Mouse (Mus musculus) myocyte (in vitro differentiated cells): ENCODE data around the gene Fkbp6. TPM values are rescaled to one million over a fixed set of nuclear protein-coding genes. Genes with fewer than 3 reads are reported as not detected.

Experiments used
- H3K27me3 ChIP-seq: one replicate; pipeline ENCODE4 v1.6.1; 2011; ENCODE audit not compliant: control insufficient read depth, insufficient read depth, insufficient read length
- H3K36me3 ChIP-seq: one replicate; pipeline ENCODE4 v1.6.1; 2011; ENCODE audit not compliant: control insufficient read depth, insufficient read depth
- H3K4me2 ChIP-seq: one replicate; pipeline ENCODE4 v1.6.1; 2011; ENCODE audit warnings: low read depth, control low read depth
- H3K4me3 ChIP-seq: one replicate; pipeline ENCODE4 v1.5.1; 2011; ENCODE audit warnings: mild to moderate bottlenecking, control low read depth, moderate library complexity
- H3K79me2 ChIP-seq: one replicate; pipeline ENCODE4 v1.6.1; 2011; ENCODE audit not compliant: control insufficient read depth, insufficient read depth
- H3ac ChIP-seq: one replicate; pipeline ENCODE4 v1.6.1; 2011; ENCODE audit not compliant: control insufficient read depth, insufficient read length
- CEBPB ChIP-seq: IDR thresholded peaks from 2 replicates; pipeline ENCODE4 v1.6.1; 2011; ENCODE audit warnings: mild to moderate bottlenecking, moderate library complexity; ENCODE audit not compliant: poor library complexity, insufficient read depth, severe bottlenecking
- E2F4 ChIP-seq: IDR thresholded peaks from one replicate; pipeline ENCODE4 v1.6.1; 2011; ENCODE audit warnings: mild to moderate bottlenecking, control low read depth, moderate library complexity; ENCODE audit not compliant: insufficient read depth
- MAX ChIP-seq: IDR thresholded peaks from one replicate; pipeline ENCODE4 v1.6.1; 2011; ENCODE audit warnings: low read depth, mild to moderate bottlenecking, control low read depth
- MYOD1 ChIP-seq, 3 experiments: IDR thresholded peaks; one replicate each; pipeline ENCODE4 v1.6.1; 2011; ENCODE audit warnings: control low read depth in 2 of 3, low read depth in 2 of 3, mild to moderate bottlenecking in 2 of 3, moderate library complexity in 1 of 3; ENCODE audit not compliant: insufficient read length in 2 of 3, control insufficient read depth in 1 of 3
- MYOG ChIP-seq, 3 experiments: IDR thresholded peaks; one replicate each; pipeline ENCODE4 v1.6.1; 2011; ENCODE audit warnings: control low read depth in 2 of 3, low read depth in 2 of 3, mild to moderate bottlenecking in 2 of 3; ENCODE audit not compliant: insufficient read length in 2 of 3, control insufficient read depth in 1 of 3, insufficient read depth in 1 of 3
- POLR2A ChIP-seq: IDR thresholded peaks from one replicate; pipeline ENCODE4 v1.6.1; 2011; ENCODE audit warnings: low read depth, mild to moderate bottlenecking, control low read depth, moderate library complexity; ENCODE audit not compliant: insufficient read length
- POLR2AphosphoS2 ChIP-seq: IDR thresholded peaks from one replicate; pipeline ENCODE4 v1.6.1; 2011; ENCODE audit warnings: low read depth, control low read depth; ENCODE audit not compliant: insufficient read length
- REST ChIP-seq: IDR thresholded peaks from one replicate; pipeline ENCODE4 v1.6.1; 2011; ENCODE audit warnings: mild to moderate bottlenecking, control low read depth, moderate library complexity; ENCODE audit not compliant: insufficient read depth, insufficient read length
- SRF ChIP-seq: IDR thresholded peaks from one replicate; pipeline ENCODE4 v1.6.1; 2011; ENCODE audit warnings: low read depth; ENCODE audit not compliant: control insufficient read depth, insufficient read length
- TCF12 ChIP-seq: IDR thresholded peaks from one replicate; pipeline ENCODE4 v1.6.1; 2011; ENCODE audit warnings: mild to moderate bottlenecking, control low read depth; ENCODE audit not compliant: poor library complexity, insufficient read depth, severe bottlenecking
- TCF3 ChIP-seq: IDR thresholded peaks from one replicate; pipeline ENCODE4 v1.6.1; 2011; ENCODE audit warnings: low read depth, control low read depth; ENCODE audit not compliant: insufficient read length
- USF1 ChIP-seq: IDR thresholded peaks from one replicate; pipeline ENCODE4 v1.6.1; 2011; ENCODE audit warnings: low read depth, mild to moderate bottlenecking, control low read depth, moderate library complexity
- polyA plus RNA-seq: library from polyadenylated mRNA; unstranded; fragments of >200 nt; fragmentation: generic; extraction: Trizol; gene quantifications from one replicate; pipeline ENCODE4 v1.2.1, GENCODE M21; 2012; ENCODE audit warnings: missing spikeins

Gene Fkbp6
- polyA plus RNA-seq, 1 experiment = not detected

DNA sequence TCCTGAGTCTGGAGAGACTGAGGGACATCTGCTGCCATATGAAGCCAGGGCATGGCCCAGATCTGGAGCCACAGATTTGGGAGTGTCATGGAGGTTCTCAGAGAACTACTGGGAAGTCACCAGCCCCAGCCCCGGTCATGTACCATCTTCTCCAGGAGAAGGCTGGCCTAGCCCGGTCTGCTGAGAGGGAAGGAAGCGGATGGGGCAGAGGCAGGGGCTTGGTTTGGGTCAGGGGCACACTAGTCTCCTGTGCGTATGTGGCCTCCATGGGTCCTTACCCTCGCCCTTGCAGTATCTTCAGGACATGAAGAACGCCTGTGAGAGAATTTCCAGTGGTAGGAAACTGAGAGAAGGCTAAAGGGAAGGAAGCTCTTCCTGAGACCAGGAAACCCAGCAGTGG is 59.1 kb downstream of the Fkbp6 start:
- no peak for TF ChIP-seq MYOD1 (IDR thresholded peaks at IDR 0.05; ENCODE audit: control insufficient read depth in 1 of 3, insufficient read length in 2 of 3, low read depth in 2 of 3)
- no peak for TF ChIP-seq E2F4
- no peaks in the 10 kb centered on the region for H3K79me2 ChIP-seq

GRCm38 (mm10) chr5:135286926-135287325 is 62.9 kb downstream of the Fkbp6 start:
- TF ChIP-seq REST = no peak
- TF ChIP-seq USF1 = no peak
- no peak for TF ChIP-seq TCF12
- TF ChIP-seq E2F4 = no peak
- no peak for TF ChIP-seq MYOD1 (IDR thresholded peaks at IDR 0.05; ENCODE audit: control insufficient read depth in 1 of 3, insufficient read length in 2 of 3, low read depth in 2 of 3)
- TF ChIP-seq CEBPB = no peak
- TF ChIP-seq MYOG (IDR thresholded peaks at IDR 0.05; ENCODE audit: control insufficient read depth in 1 of 3, insufficient read depth in 1 of 3, insufficient read length in 2 of 3, low read depth in 2 of 3) = no peak
- no peak for TF ChIP-seq POLR2A
- TF ChIP-seq MAX = no peak
- TF ChIP-seq POLR2AphosphoS2 = no peak
- TF ChIP-seq TCF3 = no peak
- TF ChIP-seq SRF = no peak
- Histone ChIP-seq H3K36me3 (no peaks in the 10 kb centered on the region), H3K4me2 (no peak overlapping the region), H3K79me2 (no peaks in the 10 kb centered on the region), H3K4me3 (no peak overlapping the region), H3K27me3 (peaks cover 43% of the 10 kb centered on the region), H3ac (no peak overlapping the region)

More for the DNA sequence above, 59.1 kb downstream of the Fkbp6 start:
- no peak overlapping the region for H3K4me2 ChIP-seq
- H3K27me3 ChIP-seq = peaks cover 44% of the 10 kb centered on the region
- no peaks in the 10 kb centered on the region for H3K36me3 ChIP-seq
- H3K4me3 ChIP-seq = no peak overlapping the region
- no peak overlapping the region for H3ac ChIP-seq

GRCm38 (mm10) chr5:135286185-135286584 is 63.7 kb downstream of the Fkbp6 start:
- no peak overlapping the region for H3K4me2 ChIP-seq
- H3ac ChIP-seq = no peak overlapping the region
- H3K79me2 ChIP-seq = no peaks in the 10 kb centered on the region
- no peak overlapping the region for H3K4me3 ChIP-seq
- H3K27me3 ChIP-seq = peaks cover 47% of the 10 kb centered on the region
- TF ChIP-seq SRF = no peak
- no peak for TF ChIP-seq MYOD1 (IDR thresholded peaks at IDR 0.05; ENCODE audit: control insufficient read depth in 1 of 3, insufficient read length in 2 of 3, low read depth in 2 of 3)
- no peak for TF ChIP-seq USF1
- no peak for TF ChIP-seq E2F4
- TF ChIP-seq MAX = no peak
- TF ChIP-seq MYOG (IDR thresholded peaks at IDR 0.05; ENCODE audit: control insufficient read depth in 1 of 3, insufficient read depth in 1 of 3, insufficient read length in 2 of 3, low read depth in 2 of 3) = no peak
- TF ChIP-seq TCF12 = no peak
- TF ChIP-seq POLR2A = no peak
- TF ChIP-seq REST = no peak
- H3K36me3 ChIP-seq = no peaks in the 10 kb centered on the region

DNA sequence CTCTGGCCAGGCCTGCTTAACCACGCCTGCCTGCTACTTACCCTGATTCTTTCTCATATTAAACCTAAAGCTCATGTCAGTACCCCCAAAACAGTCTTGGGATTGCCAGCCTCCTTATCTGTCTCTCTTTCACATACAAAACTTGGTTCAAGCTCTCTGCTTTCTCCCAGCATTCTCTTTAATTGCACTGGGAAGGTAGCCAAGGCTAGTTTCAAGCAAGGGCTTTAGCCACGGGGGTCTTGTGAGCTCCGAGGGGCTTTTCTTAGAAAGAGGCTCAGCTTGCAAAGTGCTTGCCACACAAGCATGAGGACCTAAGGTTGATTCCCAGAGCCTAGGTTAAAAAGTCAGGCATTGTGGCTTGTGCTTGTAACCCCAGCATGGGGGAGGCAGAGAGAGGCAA is 64.6 kb downstream of the Fkbp6 start:
- H3K4me2 ChIP-seq = no peak overlapping the region
- no peak overlapping the region for H3K4me3 ChIP-seq
- no peak overlapping the region for H3ac ChIP-seq
- peaks cover 46% of the 10 kb centered on the region for H3K27me3 ChIP-seq
- TF ChIP-seq MYOG (IDR thresholded peaks at IDR 0.05; ENCODE audit: control insufficient read depth in 1 of 3, insufficient read depth in 1 of 3, insufficient read length in 2 of 3, low read depth in 2 of 3) (no peak), POLR2AphosphoS2 (no peak), USF1 (no peak), POLR2A (no peak), E2F4 (no peak), TCF3 (no peak), SRF (no peak)
- H3K36me3 ChIP-seq = no peaks in the 10 kb centered on the region
- no peaks in the 10 kb centered on the region for H3K79me2 ChIP-seq

DNA sequence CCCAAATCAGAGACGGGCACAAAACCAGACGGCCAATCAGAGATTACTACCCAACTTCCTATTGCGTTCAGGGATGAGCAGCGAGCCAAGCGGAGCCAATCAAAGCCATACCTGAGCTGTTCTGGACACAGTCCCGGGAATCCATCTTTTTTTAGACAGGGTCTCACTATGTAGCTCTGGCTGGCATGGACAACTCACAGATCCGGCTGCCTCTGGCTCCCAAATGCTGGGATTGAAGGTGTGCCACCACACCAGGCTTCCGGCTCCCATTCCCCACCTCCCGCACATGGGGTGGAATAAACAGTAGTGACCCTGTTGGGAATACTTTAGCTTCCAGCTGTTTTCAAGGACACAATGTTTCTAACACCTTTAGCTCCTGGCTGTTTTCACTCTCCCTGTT is 69.6 kb downstream of the Fkbp6 start:
- Histone ChIP-seq H3ac (no peak overlapping the region), H3K36me3 (no peaks in the 10 kb centered on the region), H3K79me2 (no peaks in the 10 kb centered on the region), H3K4me3 (no peak overlapping the region), H3K27me3 (peaks cover 72% of the 10 kb centered on the region), H3K4me2 (no peak overlapping the region)
- no peak for TF ChIP-seq MYOG (IDR thresholded peaks at IDR 0.05; ENCODE audit: control insufficient read depth in 1 of 3, insufficient read depth in 1 of 3, insufficient read length in 2 of 3, low read depth in 2 of 3)
- TF ChIP-seq SRF = no peak
- no peak for TF ChIP-seq POLR2AphosphoS2
- no peak for TF ChIP-seq TCF3
- TF ChIP-seq POLR2A = no peak
- no peak for TF ChIP-seq E2F4
- no peak for TF ChIP-seq REST
- TF ChIP-seq MYOD1 (IDR thresholded peaks at IDR 0.05; ENCODE audit: control insufficient read depth in 1 of 3, insufficient read length in 2 of 3, low read depth in 2 of 3) = no peak
- no peak for TF ChIP-seq USF1
- TF ChIP-seq TCF12 = no peak
- no peak for TF ChIP-seq CEBPB
- no peak for TF ChIP-seq MAX
